Comparison of ENCODE assay signal across 4 mouse cellular contexts in genomic region chr11:5475556-5476118, GRCm38 (mm10). TPM values are rescaled to one million over a fixed set of nuclear protein-coding genes. Genes with fewer than 3 reads are reported as not detected.
DNase-seq lines count a peak whose midpoint lies in the region; ATAC-seq and TF ChIP-seq lines count a peak whose summit lies in the region.
"Not testable (repeated sequence)": the region's sequence is repeated elsewhere in the genome, so short reads cannot be mapped to it uniquely, and the experiment has no call there.

No protein-coding gene starts in this region.

- whole genome bisulfite sequencing in midbrain, embryonic 11.5 days = no CpG with 5 or more reads among the region's 2 CpGs

- not testable (repeated sequence) for DNase-seq in CH12.LX (ENCODE audit: extremely low read depth); MEL (ENCODE audit: low read depth, low spot score)
- peak; percentile 54 for DNase-seq in MN1 (ENCODE audit: low spot score)
- DNase-seq in midbrain, embryonic 11.5 days (ENCODE audit: low spot score, missing footprints) = peak; percentile 78

- not testable (repeated sequence) for H3K4me2 ChIP-seq in CH12.LX (ENCODE audit: insufficient read depth, low read depth, poor library complexity, severe bottlenecking); midbrain, embryonic 11.5 days

- not testable (repeated sequence) for H3K4me3 ChIP-seq in CH12.LX (replicated peaks in 1 of 3; ENCODE audit: low read depth in 2 of 3, low read length in 2 of 3, poor library complexity in 1 of 3); MEL (ENCODE audit: control insufficient read depth in 1 of 2, insufficient read depth in 1 of 2, low read depth in 2 of 2, low read length in 2 of 2); midbrain, embryonic 11.5 days (ENCODE audit: low read depth, low read length)

- TF ChIP-seq CTCF in CH12.LX (conservative IDR thresholded peaks at IDR 0.05 in 1 of 2, IDR thresholded peaks at IDR 0.05 in 1 of 2; ENCODE audit: low read depth in 2 of 2, low read length in 2 of 2); MEL (IDR thresholded peaks at IDR 0.05 in 2 of 3, conservative IDR thresholded peaks at IDR 0.05 in 1 of 3; ENCODE audit: control insufficient read depth in 1 of 3, insufficient read depth in 1 of 3, low read depth in 2 of 3, low read length in 3 of 3, poor library complexity in 1 of 3, severe bottlenecking in 1 of 3): not testable (repeated sequence)

- ATAC-seq in midbrain, embryonic 11.5 days (ENCODE audit: low FRiP score) = not testable (repeated sequence)

- dilution Hi-C loops in CH12.LX (cut with MboI; ENCODE audit: extremely low pct_ligation_motif_present, extremely low pct_unique_long_range_greater_than_20kb, low sequenced_read_pairs) = not testable (repeated sequence)

- in situ Hi-C loops in CH12.LX (cut with MboI; ENCODE audit: low pct_ligation_motif_present, low pct_unique_long_range_greater_than_20kb, low sequenced_read_pairs) = not testable (repeated sequence)

- H3K36me3 ChIP-seq in CH12.LX (replicated peaks in 1 of 2; ENCODE audit: control insufficient read depth in 1 of 2, insufficient read depth in 1 of 2, low read length in 1 of 2); MEL (ENCODE audit: control insufficient read depth in 1 of 2, insufficient read depth in 2 of 2, low read length in 2 of 2); midbrain, embryonic 11.5 days (ENCODE audit: control insufficient read depth, insufficient read depth, low read length): not testable (repeated sequence)

- not testable (repeated sequence) for H3K9ac ChIP-seq in CH12.LX (ENCODE audit: insufficient read depth, low read depth); MEL (ENCODE audit: control insufficient read depth, low read depth, low read length, poor library complexity, severe bottlenecking); midbrain, embryonic 11.5 days (ENCODE audit: low read length)

- H3K79me2 ChIP-seq in CH12.LX (replicated peaks; ENCODE audit: control insufficient read depth, extremely low read depth, insufficient read depth, poor library complexity, severe bottlenecking); MEL (ENCODE audit: control insufficient read depth, insufficient read depth, low read length, poor library complexity): not testable (repeated sequence)

- not testable (repeated sequence) for H3K27ac ChIP-seq in CH12.LX (ENCODE audit: insufficient read depth, low read depth); MEL (ENCODE audit: control insufficient read depth, low read depth, low read length); midbrain, embryonic 11.5 days (ENCODE audit: low read depth, low read length)

- not testable (repeated sequence) for H3K4me1 ChIP-seq in CH12.LX (ENCODE audit: control insufficient read depth in 1 of 2, insufficient read depth in 2 of 2); MEL (ENCODE audit: control insufficient read depth in 1 of 2, insufficient read depth in 2 of 2, low read length in 2 of 2); midbrain, embryonic 11.5 days (ENCODE audit: control insufficient read depth, insufficient read depth, low read length)

- not testable (repeated sequence) for TF ChIP-seq EP300 in CH12.LX (IDR thresholded peaks at IDR 0.05; ENCODE audit: low read length); MEL (IDR thresholded peaks at IDR 0.05; ENCODE audit: low read depth in 1 of 2, low read length in 2 of 2)

- H3K27me3 ChIP-seq in CH12.LX (replicated peaks); MEL (ENCODE audit: control insufficient read depth in 1 of 2, insufficient read depth in 2 of 2, low read length in 2 of 2); midbrain, embryonic 11.5 days (ENCODE audit: control insufficient read depth, insufficient read depth, low read length): not testable (repeated sequence)

- not testable (repeated sequence) for TF ChIP-seq RAD21 in CH12.LX (IDR thresholded peaks at IDR 0.05; ENCODE audit: low read depth, low read length); MEL (IDR thresholded peaks at IDR 0.05; ENCODE audit: low read depth, low read length)

- H3K9me3 ChIP-seq in CH12.LX (replicated peaks; ENCODE audit: low read length); MEL (replicated peaks; ENCODE audit: insufficient read depth, low read length); midbrain, embryonic 11.5 days (ENCODE audit: control insufficient read depth, low read length): not testable (repeated sequence)

- not testable (repeated sequence) for TF ChIP-seq POLR2A in CH12.LX (IDR thresholded peaks at IDR 0.05; ENCODE audit: low read depth, low read length); MEL (IDR thresholded peaks at IDR 0.05; ENCODE audit: control insufficient read depth in 1 of 2, insufficient read depth in 1 of 2, low read depth in 1 of 2, low read length in 2 of 2, poor library complexity in 1 of 2)

TF ChIP-seq in CH12.LX, 34 proteins besides CTCF, POLR2A, EP300 and RAD21:
- TF ChIP-seq TBP (conservative IDR thresholded peaks at IDR 0.05; ENCODE audit: low read depth, low read length) = peak; percentile 64; the same call in 1 of the 2 replicates
TF ChIP-seq in CH12.LX: peak in this region for 1; not testable (repeated sequence) for 33.

TF ChIP-seq in MEL, 35 proteins besides CTCF, POLR2A, EP300 and RAD21:
- TF ChIP-seq TBP (IDR thresholded peaks at IDR 0.05; ENCODE audit: low read depth, low read length) = peak; percentile 91

RNA-seq across cellular contexts. Expression of gene Znrf3, which starts 31.0 kb away (rescaled TPM):
- 1.3 and 1.7 TPM in 2 replicates for total RNA-seq in CH12.LX (2012; rRNA removed)
- total RNA-seq in CH12.LX (2014; rRNA removed) = 0.93 and 1.1 TPM in 2 replicates
- 2.0 and 2.7 TPM in 2 replicates for polyA plus RNA-seq in CH12.LX (2012; ENCODE audit: insufficient read length, low read depth)
- 8.2 and 9.2 TPM in 2 replicates for total RNA-seq in MEL (2012; rRNA removed)
- 1 to 10 TPM in 1 of 2 experiments, not detected in 1; 9.0 TPM for polyA plus RNA-seq in MEL (2012; ENCODE audit: insufficient read depth in 1 of 2, insufficient read length in 2 of 2, low read depth in 1 of 2, low replicate concordance in 2 of 2, missing spikeins in 1 of 2)
- 10.4 and 10.8 TPM in 2 replicates for polyA plus RNA-seq in midbrain, embryonic 11.5 days (2014; fragmentation: Nextera tagmentation; extraction: Ambion mirVana)

RNA-seq across cellular contexts. Expression of gene Xbp1, which starts 44.8 kb away (rescaled TPM):
- total RNA-seq in CH12.LX (2012; rRNA removed) = 111 and 148 TPM in 2 replicates
- total RNA-seq in CH12.LX (2014; rRNA removed) = 128 and 133 TPM in 2 replicates
- polyA plus RNA-seq in CH12.LX (2012; ENCODE audit: insufficient read length, low read depth) = 108 and 131 TPM in 2 replicates
- 84.2 and 101 TPM in 2 replicates for total RNA-seq in MEL (2012; rRNA removed)
- 10 to 100 TPM in 1 of 2 experiments, not detected in 1; 81.8 TPM for polyA plus RNA-seq in MEL (2012; ENCODE audit: insufficient read depth in 1 of 2, insufficient read length in 2 of 2, low read depth in 1 of 2, low replicate concordance in 2 of 2, missing spikeins in 1 of 2)
- 126 and 133 TPM in 2 replicates for polyA plus RNA-seq in midbrain, embryonic 11.5 days (2014; fragmentation: Nextera tagmentation; extraction: Ambion mirVana)
